Comparison of ENCODE assay signal across 9 mouse cellular contexts in genomic region chr5:142881936-142882335, GRCm38 (mm10). TPM values are rescaled to one million over a fixed set of nuclear protein-coding genes. Genes with fewer than 3 reads are reported as not detected.
DNase-seq lines count a peak whose midpoint lies in the region; ATAC-seq lines count a peak whose summit lies in the region.
"Had no signal": no experiment of that assay in that cellular context is flagged by ENCODE, and none has a peak within 500 bp of the region (broad histone marks: within the 10 kb centered on the region; RNA-seq: fewer than 3 reads in every experiment).

No protein-coding gene starts in this region.

- H3K27ac ChIP-seq in heart, embryonic 16.5 days (ENCODE audit: low read length), result peak overlapping the region; percentile 75
- H3K27ac ChIP-seq in embryonic facial prominence, embryonic 11.5 days (replicated peaks; ENCODE audit: low read depth, low read length), result 0 out of 2 replicates have a peak overlapping the region, but pooled peaks have one; percentile 9
- peak overlapping the region; percentile 52; the same call in 1 of the 2 replicates for H3K27ac ChIP-seq in hindbrain, embryonic 12.5 days
- peak overlapping the region; percentile 61 for H3K27ac ChIP-seq in limb, embryonic 10.5 days

- WGBS in heart, embryonic 16.5 days, result 69% methylated on average over 8 of the region's 8 CpGs
- WGBS in embryonic facial prominence, embryonic 11.5 days, result 77% methylated on average over 8 of the region's 8 CpGs
- 78% methylated on average over 8 of the region's 8 CpGs for WGBS in hindbrain, embryonic 12.5 days
- 83% methylated on average over 8 of the region's 8 CpGs for WGBS in limb, embryonic 10.5 days

- H3K4me2 ChIP-seq in heart, embryonic 16.5 days (ENCODE audit: low read depth, low read length), result no peak overlapping the region
- H3K4me2 ChIP-seq in embryonic facial prominence, embryonic 11.5 days (ENCODE audit: low read depth, low read length), result no peak overlapping the region
- no peak overlapping the region for H3K4me2 ChIP-seq in hindbrain, embryonic 12.5 days (replicated peaks)

- intact Hi-C loops in heart, postnatal 25 days (cut with DNase I), result no loop called here

- no peak overlapping the region for H3K4me3 ChIP-seq in heart, embryonic 16.5 days (ENCODE audit: low read length)
- no peak overlapping the region for H3K4me3 ChIP-seq in embryonic facial prominence, embryonic 11.5 days (ENCODE audit: low read depth, low read length)
- H3K4me3 ChIP-seq in hindbrain, embryonic 12.5 days, result no peak overlapping the region
- H3K4me3 ChIP-seq in limb, embryonic 10.5 days, result no peak overlapping the region

- no peaks in the 10 kb centered on the region for H3K9me3 ChIP-seq in heart, embryonic 16.5 days (replicated peaks; ENCODE audit: control insufficient read depth, low read length)
- no peaks in the 10 kb centered on the region for H3K9me3 ChIP-seq in embryonic facial prominence, embryonic 11.5 days (replicated peaks; ENCODE audit: control insufficient read depth, low read length)
- no peaks in the 10 kb centered on the region for H3K9me3 ChIP-seq in hindbrain, embryonic 12.5 days (replicated peaks)
- no peaks in the 10 kb centered on the region for H3K9me3 ChIP-seq in limb, embryonic 10.5 days (replicated peaks)

- H3K27me3 ChIP-seq in heart, embryonic 16.5 days (ENCODE audit: control insufficient read depth, insufficient read depth, low read length), result no peaks in the 10 kb centered on the region
- H3K27me3 ChIP-seq in embryonic facial prominence, embryonic 11.5 days (ENCODE audit: control insufficient read depth, insufficient read depth, low read length), result no peaks in the 10 kb centered on the region
- no peaks in the 10 kb centered on the region for H3K27me3 ChIP-seq in hindbrain, embryonic 12.5 days
- no peaks in the 10 kb centered on the region for H3K27me3 ChIP-seq in limb, embryonic 10.5 days (ENCODE audit: low read depth, poor library complexity, severe bottlenecking)

- peaks cover 14% of the 10 kb centered on the region for H3K4me1 ChIP-seq in heart, embryonic 16.5 days (ENCODE audit: control insufficient read depth, insufficient read depth, low read length)
- no peaks in the 10 kb centered on the region; the same call in 1 of the 2 replicates for H3K4me1 ChIP-seq in embryonic facial prominence, embryonic 11.5 days (ENCODE audit: control insufficient read depth, insufficient read depth, low read length)
- peaks cover 26% of the 10 kb centered on the region for H3K4me1 ChIP-seq in hindbrain, embryonic 12.5 days
- peaks cover 22% of the 10 kb centered on the region for H3K4me1 ChIP-seq in limb, embryonic 10.5 days

- DNase-seq in heart, postnatal 25 days (ENCODE audit: low spot score), result no peak
- no peak for DNase-seq in embryonic facial prominence, embryonic 11.5 days (ENCODE audit: low spot score)
- DNase-seq in limb, embryonic 10.5 days (ENCODE audit: low spot score), result no peak
- DNase-seq in right cerebral cortex, postnatal 36 days (ENCODE audit: low spot score in 2 of 2), result no peak
- no peak for DNase-seq in adrenal gland, postnatal 4 days (ENCODE audit: low spot score in 2 of 2)
- DNase-seq: thymus, postnatal 25 days had no signal

- no peak for ATAC-seq in heart, embryonic 16.5 days (replicated peaks; ENCODE audit: extremely low read depth, insufficient read depth, low FRiP score)
- no peak for ATAC-seq in embryonic facial prominence, embryonic 11.5 days (replicated peaks; ENCODE audit: insufficient number of reproducible peaks, low FRiP score, low TSS enrichment, low read depth)
- no peak for ATAC-seq in hindbrain, embryonic 12.5 days (ENCODE audit: low FRiP score)
- ATAC-seq in frontal cortex, adult (ENCODE audit: low TSS enrichment), result no peak

- H3K36me3 ChIP-seq in heart, embryonic 16.5 days (ENCODE audit: control insufficient read depth, insufficient read depth), result peaks cover 20% of the 10 kb centered on the region
- H3K36me3 ChIP-seq in embryonic facial prominence, embryonic 11.5 days (replicated peaks; ENCODE audit: control insufficient read depth, insufficient read depth, low read depth, low read length), result peaks cover 7% of the 10 kb centered on the region
- peaks cover 46% of the 10 kb centered on the region for H3K36me3 ChIP-seq in hindbrain, embryonic 12.5 days
- H3K36me3 ChIP-seq in limb, embryonic 10.5 days, result peaks cover 83% of the 10 kb centered on the region

- 0 out of 2 replicates have a peak overlapping the region, but pooled peaks have one; percentile 31 for H3K9ac ChIP-seq in heart, embryonic 16.5 days (ENCODE audit: low read length)
- H3K9ac ChIP-seq in embryonic facial prominence, embryonic 11.5 days (replicated peaks; ENCODE audit: low read length), result no peak overlapping the region
- H3K9ac ChIP-seq in hindbrain, embryonic 12.5 days, result peak overlapping the region; percentile 6

RNA-seq across cellular contexts. Expression of gene Fbxl18, which starts 13.3 kb away (rescaled TPM):
- polyA plus RNA-seq in heart, embryonic 16.5 days (2015; fragmentation: Nextera tagmentation; extraction: Ambion mirVana), result 7.5 and 8.3 TPM in 2 replicates
- 1 to 10 TPM; 5.4 to 6.0 TPM for total RNA-seq in heart, postnatal 25 days (2021)
- polyA plus RNA-seq in embryonic facial prominence, embryonic 11.5 days (2014; fragmentation: Nextera tagmentation; extraction: Ambion mirVana), result 7.6 and 8.4 TPM in 2 replicates
- 24.6 and 26.9 TPM in 2 replicates for polyA plus RNA-seq in hindbrain, embryonic 12.5 days (2016; fragmentation: Nextera tagmentation; extraction: Ambion mirVana)
- polyA plus RNA-seq in limb, embryonic 10.5 days (2016; fragmentation: Nextera tagmentation; extraction: Ambion mirVana), result 20.9 and 22.8 TPM in 2 replicates
- total RNA-seq in adrenal gland, postnatal 4 days (2021), result 10 to 100 TPM; 18.3 to 20.9 TPM

RNA-seq across cellular contexts. Expression of gene Actb, which starts 24.6 kb away (rescaled TPM):
- 5,062 and 5,724 TPM in 2 replicates for polyA plus RNA-seq in heart, embryonic 16.5 days (2015; fragmentation: Nextera tagmentation; extraction: Ambion mirVana)
- 100 to 1,000 TPM; 898 to 947 TPM for total RNA-seq in heart, postnatal 25 days (2021)
- polyA plus RNA-seq in embryonic facial prominence, embryonic 11.5 days (2014; fragmentation: Nextera tagmentation; extraction: Ambion mirVana), result 16,388 and 16,949 TPM in 2 replicates
- 14,392 and 16,600 TPM in 2 replicates for polyA plus RNA-seq in hindbrain, embryonic 12.5 days (2016; fragmentation: Nextera tagmentation; extraction: Ambion mirVana)
- polyA plus RNA-seq in limb, embryonic 10.5 days (2016; fragmentation: Nextera tagmentation; extraction: Ambion mirVana), result 13,950 and 14,682 TPM in 2 replicates
- total RNA-seq in adrenal gland, postnatal 4 days (2021), result 1,000 to 10,000 TPM; 3,089 to 3,273 TPM

Comparison
In these comparisons a context has a peak if more than half of its experiments do, and no peak if none do; other contexts are left out.
1. H3K27ac ChIP-seq: peak in every context shown above with its lines; median percentile 75 in heart, embryonic 16.5 days; 61 in limb, embryonic 10.5 days; 52 in hindbrain, embryonic 12.5 days; 9 in embryonic facial prominence, embryonic 11.5 days.